Mouse (Mus musculus): Measurements from ENCODE around the gene Zfp276. TPM values are rescaled to one million over a fixed set of nuclear protein-coding genes. Genes with fewer than 3 reads are reported as not detected.
"Not testable (repeated sequence)": the region's sequence is repeated elsewhere in the genome, so short reads cannot be mapped to it uniquely, and the experiment has no call there.

Zfp276 gene
- total RNA-seq, 2 experiments from 2014 or later: 22.4 to 23.3 TPM

DNA sequence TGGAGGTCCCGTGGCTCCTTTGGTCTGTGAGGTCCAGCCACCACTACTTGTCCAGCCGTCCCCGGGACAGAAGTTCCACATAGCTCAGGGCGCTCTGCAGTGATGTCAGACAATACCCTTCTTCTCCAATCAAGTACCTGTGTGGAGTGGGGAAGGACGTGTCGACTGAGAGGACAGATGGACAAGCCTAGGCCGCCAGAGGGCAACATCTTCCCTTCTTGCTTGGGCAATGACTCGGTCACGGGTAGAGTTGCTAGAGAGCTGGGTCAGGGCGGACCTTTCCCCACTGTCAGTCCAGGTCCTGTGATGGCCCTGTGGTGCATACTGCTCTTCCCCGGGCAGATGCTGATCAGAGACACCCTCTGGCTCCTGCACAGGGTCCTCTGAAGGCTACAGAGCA is 10.9 kb upstream of the Zfp276 start:
- DNase-seq (ENCODE audit: low spot score in 2 of 2): no peak

DNA sequence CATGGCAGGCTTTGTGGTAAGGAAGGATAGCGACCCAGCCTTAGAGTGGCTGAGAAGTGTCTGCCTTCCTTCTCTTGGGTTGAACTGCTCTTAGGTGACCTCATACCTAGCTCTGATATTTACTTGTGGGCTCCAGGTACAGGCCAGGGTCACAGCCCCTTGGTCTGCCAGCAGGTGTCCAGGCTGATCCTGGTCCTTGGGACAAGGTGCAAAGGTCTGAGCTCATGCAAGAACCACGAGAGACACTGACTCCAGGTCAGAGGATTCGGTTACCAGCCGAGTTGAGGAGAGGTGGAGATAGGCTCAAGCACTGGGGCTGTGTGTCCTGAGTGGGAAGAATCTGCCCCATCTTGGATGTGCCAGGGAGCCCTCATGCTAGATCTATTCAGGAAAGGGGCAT is 9.6 kb upstream of the Zfp276 start:
- no peak for DNase-seq (ENCODE audit: low spot score in 2 of 2)

DNA sequence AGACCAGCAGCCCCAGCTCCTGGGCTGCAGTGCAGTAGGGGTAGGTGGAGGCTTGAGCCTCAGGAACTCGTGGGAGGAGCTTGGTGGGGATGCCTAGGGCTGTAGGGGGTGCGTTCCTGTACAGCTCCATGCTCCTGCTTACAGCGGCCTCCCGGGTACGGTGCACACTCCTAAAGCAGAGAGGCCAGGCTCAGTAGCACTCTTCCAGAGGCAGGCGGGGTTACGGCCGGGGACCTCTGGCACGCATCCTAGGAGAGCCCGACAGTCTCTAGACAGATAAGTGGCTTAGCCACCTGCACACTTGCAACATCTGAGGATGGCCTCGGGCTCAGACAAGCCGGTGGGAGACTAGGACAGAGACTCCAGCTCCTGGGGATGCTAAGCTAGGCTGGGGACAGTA is 8.5 kb upstream of the Zfp276 start:
- no peak for DNase-seq (ENCODE audit: low spot score in 2 of 2)

DNA sequence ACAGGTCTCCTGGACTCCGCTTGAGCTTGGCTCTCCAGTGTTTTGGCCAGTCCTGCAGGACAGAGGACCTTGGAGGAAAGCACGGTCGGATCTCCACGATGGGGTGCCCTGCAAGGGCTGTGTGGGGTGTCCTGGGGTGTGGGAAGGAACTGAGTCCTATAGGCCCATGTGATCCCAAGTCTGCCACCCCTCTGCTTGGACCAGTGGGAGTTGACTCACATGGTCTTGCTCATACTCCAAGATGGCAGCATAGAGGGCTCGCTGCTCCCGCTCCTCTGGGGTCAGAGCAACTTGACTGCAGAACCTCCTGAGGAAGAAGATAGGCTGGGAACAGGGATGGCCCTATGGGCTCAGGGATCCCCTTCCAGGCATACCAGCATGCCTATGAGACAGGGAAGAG is 6.2 kb upstream of the Zfp276 start:
- DNase-seq (ENCODE audit: low spot score in 2 of 2): no peak

DNA sequence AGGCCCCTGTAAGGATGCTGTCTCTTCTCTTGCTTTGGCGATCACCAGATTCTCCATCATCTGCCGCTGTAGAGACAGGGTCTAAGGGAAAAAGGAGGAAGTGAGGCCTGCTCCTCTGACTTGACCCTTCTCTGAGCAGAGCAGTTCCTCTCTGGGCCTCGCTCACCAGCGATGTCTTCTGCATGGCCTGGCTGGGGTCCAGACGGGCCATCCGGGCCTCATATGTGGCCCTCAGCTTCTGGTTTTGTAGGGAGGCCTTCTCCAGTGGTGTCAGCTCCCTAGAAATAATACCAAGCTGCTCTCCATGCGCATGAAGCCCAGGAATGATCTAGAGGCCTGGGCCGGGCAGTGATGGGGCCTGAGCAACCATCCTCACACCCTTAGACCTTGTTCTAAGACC is 5.4 kb upstream of the Zfp276 start:
- DNase-seq (ENCODE audit: low spot score in 2 of 2): no peak

DNA sequence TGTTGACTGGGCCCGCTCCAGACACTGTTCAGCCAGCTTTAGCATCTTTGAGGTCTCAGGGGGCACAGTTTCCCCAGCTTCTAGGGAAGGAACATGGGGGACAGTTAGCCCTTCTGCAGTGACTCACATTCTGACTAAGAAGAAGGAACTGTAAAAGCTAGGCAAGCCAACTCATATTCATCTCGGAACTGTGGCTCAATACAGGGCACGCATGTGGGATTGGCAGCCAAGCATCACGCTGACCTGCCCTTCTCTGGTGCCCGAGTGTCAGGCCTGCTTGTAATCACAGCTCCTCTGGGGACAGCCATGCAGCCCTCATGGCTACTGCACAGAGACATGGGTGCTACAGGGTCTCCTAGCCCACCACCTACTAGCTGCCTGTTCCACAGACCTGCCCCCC is 3.1 kb upstream of the Zfp276 start:
- no peak for DNase-seq (ENCODE audit: low spot score in 2 of 2)

DNA sequence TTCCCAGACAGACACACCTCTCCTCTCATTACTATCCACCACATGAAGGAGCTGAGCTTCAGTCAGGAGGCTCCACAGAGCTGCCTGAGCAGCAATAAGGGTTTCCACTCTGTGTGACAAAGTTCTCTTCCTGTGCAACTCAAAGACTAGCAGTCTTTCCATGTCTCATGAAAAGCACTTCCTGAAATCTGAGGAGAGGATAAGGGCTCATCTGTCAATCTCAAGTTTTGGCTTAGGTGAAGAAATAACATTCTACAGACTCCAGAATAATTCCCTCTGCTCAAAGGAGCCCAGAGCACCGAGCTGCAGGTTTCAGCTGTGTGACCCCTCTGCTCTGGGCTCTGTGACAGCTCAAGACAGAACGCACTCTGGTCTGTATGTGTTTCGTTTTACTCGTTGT is 1.1 kb upstream of the Zfp276 start:
- DNase-seq (ENCODE audit: low spot score in 2 of 2): no peak

DNA sequence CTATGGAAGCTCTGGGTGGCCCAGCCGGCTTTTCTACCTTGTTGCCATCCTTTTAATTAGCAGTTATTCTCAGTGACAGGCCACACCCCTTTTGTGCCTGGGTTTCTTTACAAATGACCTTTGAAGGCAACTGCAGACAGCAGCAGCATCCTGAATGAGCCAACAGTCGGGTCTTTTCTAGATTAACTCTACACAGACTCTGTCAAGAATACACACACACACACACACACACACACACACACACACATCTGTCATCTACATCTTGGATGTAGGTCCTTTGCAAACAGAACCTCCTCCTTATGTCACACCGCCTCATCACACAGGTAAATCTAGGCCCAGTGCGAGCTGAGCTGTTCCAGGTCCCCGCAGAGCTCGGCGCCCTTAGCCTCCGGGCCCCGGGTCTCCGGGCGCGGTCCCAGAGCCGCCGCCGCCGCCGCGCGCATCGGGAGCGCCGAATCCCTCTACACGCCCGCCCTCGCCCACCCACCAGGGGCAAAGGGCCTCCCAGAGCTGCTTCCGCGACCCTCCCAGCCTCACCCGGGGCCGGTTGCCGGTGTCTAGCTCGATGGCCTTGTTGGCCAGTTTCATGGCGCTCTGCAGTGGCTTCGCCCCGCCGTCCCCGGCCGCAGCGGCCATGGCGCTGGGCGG is 420 bp upstream of the Zfp276 start:
- no peak for DNase-seq (ENCODE audit: low spot score in 2 of 2)

DNA sequence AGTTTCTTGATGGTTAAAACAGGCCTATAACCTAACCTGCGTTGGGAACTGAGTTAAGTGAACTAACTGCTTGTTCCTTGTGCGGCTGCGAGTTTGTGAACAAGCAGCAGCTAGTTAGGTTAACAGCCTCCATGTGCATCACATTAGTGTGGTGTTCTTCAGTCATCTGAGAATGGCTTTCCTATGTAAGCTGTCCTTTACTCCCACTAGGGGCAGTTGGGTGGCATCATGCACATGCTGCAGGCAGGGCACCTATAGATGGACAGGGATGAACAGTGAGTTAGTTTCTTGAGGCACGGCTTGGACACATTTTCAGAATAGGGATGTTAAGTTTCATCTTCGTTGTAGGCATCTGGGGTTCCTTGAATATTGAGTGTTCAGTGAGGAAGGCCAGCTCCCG is 1.2 kb downstream of the Zfp276 start:
- DNase-seq (ENCODE audit: low spot score in 2 of 2): no peak

DNA sequence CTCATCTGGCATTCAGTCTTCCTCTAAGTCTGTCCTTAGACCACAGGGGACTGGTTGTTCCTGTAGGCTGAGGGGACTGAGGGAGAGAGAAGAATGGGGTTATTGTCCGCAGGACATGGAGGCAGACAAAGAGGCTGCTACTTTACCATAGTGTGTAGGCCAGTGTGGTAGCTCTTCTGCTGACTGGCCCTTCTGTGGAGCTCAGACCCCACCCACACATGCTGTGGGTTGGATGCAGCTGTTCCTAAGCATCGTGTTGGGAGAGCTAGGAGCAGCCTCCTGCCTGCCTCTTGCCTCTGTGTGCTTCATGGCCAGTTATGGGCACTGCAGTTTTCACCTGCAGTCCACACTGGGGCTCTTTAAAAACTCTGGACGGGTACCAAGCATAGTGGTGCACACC is 3.1 kb downstream of the Zfp276 start:
- no peak for DNase-seq (ENCODE audit: low spot score in 2 of 2)

DNA sequence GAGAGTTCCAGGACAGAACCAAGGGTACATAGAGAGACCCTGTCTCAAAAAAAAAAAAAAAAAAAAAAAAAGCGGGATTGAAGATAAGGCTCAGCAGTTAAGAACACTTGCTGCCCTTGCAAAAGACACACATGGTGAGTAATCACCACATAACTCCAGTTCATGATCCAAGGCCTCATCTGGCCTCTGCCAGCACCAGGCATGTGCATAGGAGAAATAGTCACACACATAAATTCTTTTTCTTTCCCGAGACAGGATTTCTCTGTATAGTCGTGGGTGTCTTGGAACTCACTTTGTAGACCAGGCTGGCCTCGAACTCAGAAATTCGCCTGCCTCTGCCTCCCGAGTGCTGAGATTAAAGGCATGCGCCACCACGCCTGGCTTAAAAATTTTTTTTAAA is 3.6 kb downstream of the Zfp276 start:
- not testable (repeated sequence) for DNase-seq (ENCODE audit: low spot score in 2 of 2)

DNA sequence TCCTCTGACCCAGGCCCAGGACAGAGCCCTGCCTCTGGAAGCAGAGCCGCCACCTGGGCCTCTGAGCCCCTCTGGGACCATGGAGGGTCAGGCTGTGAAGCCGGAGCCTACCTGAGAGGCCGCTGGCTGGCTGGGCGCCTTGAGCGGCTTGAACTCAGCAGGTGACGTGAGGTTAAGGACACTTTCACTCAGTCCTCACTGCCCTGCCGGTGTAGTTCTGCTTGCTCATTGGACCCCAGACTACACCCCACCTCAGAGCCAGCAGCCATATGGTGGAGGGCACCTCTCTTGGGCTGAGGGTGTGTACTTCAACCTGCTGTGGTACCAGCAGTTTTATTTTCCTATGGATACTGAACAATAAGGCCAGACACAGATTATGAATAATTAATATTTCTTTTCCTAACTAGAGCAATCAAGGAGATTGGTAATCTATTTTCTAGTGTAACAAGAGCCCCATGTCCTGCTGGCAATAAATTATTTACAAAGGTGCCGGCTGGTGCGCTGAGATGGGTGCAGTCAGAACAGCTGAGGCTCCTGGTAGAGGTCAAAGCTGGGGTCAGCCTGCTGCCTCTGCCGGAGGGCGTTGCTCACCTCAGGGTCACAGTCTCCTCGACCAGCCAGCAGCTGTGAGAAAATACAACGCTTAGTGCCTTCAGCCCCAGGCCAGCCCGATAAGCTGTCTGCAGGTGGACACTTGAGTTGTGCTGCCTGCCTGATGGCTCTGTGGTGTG is 14.1 kb downstream of the Zfp276 start:
- DNase-seq (ENCODE audit: low spot score in 2 of 2): no peak

DNA sequence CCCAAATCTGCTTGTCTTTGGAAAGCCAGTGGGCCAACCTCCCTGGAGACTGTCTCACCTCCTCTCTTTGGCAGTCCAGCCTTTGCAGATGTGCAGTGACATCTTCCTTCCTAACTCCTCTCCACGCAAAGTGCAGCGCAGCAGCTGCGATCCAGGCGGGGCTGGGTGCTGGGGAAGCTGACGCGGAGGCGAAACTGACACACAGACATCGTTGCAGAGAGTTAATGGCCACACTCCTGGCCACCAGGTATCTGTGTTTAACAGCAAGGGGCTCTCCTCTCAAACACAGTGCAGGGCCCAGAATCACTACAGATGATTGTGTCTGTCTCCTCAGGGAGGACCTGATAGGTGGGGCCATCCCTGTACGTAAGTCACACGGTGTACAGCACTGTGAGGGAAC is 17.2 kb downstream of the Zfp276 start:
- no peak for DNase-seq (ENCODE audit: low spot score in 2 of 2)

DNA sequence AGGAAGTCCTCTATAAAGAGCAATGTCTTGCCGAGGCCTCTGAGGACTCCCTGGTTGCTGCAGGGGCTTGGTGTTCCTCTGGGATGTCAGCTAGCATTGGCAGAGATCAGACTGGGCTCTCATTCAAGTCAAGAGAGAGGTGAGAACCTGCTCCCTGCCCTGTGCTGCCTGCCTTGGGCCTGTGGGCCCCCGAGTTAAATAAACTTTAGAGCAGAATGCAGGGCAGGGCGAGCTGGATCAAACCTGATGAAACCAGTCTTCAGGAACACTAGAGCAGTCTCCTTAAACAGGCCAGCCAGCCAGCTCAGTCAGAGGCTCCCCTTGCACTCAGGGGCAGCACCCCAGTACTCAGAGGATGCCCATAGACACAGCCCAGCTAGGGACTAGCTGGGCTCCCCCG is 17.9 kb downstream of the Zfp276 start:
- no peak for DNase-seq (ENCODE audit: low spot score in 2 of 2)

DNA sequence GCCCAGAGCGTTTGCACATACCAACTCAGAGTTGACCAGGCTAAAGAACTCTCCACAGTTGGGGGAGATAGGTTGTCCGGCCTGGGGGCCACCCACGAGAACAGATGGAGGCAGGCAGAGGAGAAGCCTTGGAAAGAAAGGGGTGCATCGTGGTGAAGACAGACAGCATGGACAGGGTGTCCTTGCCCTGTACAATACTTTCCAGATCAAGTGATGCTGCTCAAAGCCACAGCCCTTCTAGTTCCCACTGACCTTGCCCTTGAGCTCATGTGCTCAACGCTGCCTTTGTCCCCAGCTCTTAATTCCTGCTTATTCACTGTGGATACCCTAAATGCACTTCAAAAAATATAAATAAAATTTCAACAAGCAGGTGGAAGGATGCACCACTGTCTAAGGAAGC is 20.5 kb downstream of the Zfp276 start:
- DNase-seq (ENCODE audit: low spot score in 2 of 2): no peak

DNA sequence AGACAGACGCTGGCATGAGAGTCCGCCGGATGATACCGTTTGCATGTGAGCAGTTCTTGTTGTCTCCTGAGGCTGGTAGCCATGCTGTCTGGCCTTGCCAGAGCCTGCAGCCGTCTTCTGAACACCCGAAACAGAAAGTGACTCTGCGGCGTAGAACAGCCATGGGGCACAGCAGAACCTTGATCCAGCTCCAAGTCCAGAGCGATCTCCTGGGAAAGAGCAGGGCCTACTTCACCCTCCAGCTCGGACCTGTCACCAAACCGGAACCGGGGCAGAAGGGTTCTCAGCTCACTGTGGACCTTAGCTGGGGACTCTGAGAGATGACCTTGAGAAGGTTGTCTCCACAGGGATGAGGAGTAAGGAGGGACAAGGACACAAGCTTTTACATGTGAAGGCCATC is 21.1 kb downstream of the Zfp276 start:
- DNase-seq (ENCODE audit: low spot score in 2 of 2): no peak

DNA sequence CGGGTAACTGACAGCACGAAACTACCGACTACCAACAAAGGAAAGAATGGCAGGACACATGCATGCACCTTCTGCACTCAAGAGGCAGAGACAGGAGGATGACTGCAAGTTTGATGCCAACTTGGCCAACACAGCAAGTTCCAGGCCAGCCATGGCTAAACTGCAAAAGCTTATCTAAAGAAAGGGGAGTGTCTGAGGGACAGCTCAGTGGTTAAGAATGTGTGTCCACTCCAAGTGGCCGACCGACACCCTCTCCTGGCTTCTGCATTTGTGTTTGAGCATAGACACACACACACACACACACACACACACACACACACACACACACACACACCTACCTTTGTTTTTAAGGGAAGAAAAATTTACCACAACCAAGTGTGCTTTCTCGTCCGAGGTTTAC is 24.4 kb downstream of the Zfp276 start:
- DNase-seq (ENCODE audit: low spot score in 2 of 2): no peak

DNA sequence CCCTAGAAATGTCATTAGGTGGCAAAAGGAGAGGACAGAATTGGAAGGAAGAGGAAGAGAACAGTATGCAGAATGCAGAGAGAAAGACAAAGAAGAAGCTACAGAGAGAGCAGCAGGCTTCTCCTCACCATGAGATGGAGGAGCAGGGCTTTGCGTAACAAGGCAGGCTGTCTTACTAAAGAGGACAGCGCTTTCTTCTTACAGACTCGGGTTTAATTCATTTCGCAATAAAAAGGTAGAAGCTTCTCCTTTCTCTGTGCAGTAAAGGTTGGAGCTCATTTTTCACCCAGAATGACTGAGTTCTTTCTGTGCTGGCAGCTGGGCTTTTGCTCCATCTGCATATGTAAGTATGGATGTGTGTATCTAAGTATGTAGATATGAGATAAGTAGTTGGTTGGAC is 25.8 kb downstream of the Zfp276 start:
- no peak for DNase-seq (ENCODE audit: low spot score in 2 of 2)

DNA sequence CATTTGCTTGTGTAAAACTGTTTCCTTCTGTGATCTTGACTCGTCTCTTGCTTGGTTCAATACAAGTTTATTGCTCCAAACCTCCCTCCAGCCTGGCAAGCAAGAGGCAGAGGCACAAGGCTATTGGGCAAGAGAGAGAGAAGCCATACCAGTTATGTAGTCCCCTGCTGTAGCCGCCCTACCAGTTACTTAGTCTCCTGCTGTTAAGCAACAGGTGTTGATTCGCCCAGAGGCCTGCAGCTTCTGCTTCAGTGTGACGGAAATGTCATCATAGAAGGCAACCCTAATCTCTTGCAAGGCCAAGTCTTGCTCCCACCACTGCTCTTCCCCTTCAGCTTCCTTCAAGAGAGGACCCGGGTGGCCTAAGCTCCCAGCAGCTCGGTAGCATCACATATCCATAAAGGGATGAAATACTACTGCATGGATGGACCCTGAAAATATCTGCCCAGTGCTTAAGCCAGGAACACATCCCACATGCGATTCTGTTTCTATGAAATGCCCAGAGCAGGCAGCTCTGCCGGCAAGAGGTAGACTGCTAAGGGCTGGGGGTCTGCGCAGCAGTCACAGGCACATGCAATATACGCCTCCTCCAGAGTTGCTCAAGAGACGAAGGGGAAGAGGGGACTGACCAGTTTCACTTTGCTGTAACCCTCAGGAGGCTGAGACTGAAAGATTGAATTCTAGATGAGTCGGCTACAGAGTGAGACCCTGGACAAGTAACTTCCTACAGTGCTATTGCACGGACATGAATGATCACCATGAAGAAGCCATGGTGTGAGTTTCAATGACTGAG is 26.5 kb downstream of the Zfp276 start:
- no peak for DNase-seq (ENCODE audit: low spot score in 2 of 2)

DNA sequence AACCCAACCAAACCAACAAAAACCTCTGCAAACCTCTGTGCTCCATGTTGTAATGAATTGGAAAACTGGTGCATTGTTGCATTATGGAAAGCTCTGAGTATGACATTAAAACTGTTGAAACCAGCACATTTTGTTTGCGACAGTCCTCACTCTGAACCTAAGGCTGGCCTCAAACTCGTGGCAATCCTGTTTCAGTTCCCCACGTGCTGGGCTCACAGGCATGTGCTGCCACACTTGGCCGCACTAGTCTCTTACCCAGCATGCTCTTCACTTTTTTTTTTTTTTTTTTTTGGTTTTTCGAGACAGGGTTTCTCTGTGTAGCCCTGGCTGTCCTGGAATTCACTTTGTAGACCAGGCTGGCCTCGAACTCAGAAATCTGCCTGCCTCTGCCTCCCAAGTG is 29.0 kb downstream of the Zfp276 start:
- DNase-seq (ENCODE audit: low spot score in 2 of 2): not testable (repeated sequence)

DNA sequence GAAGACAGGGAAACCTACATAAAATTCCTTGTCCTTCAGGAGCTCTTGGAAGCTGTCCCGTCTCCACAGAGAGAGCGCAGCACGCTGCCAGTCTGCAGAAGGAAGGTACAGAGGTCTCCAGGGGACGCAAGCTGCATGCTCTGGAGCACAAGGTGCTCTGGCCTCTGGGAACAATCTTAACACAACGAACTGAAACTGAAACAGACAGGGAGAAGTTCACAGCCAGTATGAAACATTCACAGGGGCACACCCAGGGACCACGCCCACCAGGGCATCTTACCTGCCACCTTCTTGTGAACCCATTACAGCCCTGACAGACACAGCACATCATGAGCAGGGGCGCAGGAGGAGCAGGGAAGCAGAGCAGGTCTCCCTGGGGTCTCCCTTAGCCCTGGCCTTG is 30.0 kb downstream of the Zfp276 start:
- DNase-seq (ENCODE audit: low spot score in 2 of 2): no peak

DNA sequence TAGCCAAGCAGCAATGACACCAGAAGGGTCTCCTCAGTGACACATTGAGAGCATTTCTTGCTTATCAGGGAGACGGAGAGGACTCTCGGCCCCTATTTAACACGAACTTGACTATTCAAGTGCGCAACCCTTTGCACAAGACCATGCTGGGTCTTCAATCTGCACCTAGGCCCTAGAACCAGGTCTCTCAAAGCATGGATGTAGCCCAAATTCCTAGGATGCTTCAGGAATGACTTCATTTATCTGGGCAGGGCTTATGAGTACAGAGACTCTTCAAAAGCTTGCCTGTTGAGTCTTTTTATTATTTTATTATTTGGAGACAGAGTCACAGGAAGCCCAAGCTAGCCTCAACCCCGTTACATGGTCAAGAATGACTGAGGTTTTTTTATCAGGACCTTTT is 30.5 kb downstream of the Zfp276 start:
- no peak for DNase-seq (ENCODE audit: low spot score in 2 of 2)

All from layer of hippocampus, postnatal 14 days (tissue).